Mouse (Mus musculus) cerebellum, postnatal 25 days (tissue): ENCODE results near the gene Cobll1.

Experiments
- DNase-seq, 2 experiments: peaks; one replicate each; pipeline ENCODE4 v3.0.0; 2021; ENCODE audit warnings: mixed read lengths in 2 of 2

The Cobll1 gene

DNA sequence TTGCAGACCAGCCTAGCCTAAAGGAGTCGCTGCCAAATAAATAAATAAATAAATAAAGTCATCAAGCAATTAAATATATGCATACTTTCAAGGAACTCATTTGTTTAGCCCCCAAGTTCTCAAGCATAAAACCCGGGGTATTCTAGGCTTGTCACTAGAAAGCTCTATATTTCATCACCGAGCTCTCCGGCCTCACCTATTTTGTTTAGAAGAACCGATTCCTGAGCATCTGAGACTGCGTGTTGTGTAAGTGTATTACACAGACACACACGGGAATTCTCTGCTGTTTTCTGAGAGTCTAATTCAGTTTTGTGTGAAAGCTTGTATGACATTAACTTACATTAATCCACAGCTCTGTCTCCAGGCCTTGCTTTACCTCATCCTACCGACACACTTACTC, 2.6 kb downstream of the Cobll1 start:
- no peak for DNase-seq

DNA sequence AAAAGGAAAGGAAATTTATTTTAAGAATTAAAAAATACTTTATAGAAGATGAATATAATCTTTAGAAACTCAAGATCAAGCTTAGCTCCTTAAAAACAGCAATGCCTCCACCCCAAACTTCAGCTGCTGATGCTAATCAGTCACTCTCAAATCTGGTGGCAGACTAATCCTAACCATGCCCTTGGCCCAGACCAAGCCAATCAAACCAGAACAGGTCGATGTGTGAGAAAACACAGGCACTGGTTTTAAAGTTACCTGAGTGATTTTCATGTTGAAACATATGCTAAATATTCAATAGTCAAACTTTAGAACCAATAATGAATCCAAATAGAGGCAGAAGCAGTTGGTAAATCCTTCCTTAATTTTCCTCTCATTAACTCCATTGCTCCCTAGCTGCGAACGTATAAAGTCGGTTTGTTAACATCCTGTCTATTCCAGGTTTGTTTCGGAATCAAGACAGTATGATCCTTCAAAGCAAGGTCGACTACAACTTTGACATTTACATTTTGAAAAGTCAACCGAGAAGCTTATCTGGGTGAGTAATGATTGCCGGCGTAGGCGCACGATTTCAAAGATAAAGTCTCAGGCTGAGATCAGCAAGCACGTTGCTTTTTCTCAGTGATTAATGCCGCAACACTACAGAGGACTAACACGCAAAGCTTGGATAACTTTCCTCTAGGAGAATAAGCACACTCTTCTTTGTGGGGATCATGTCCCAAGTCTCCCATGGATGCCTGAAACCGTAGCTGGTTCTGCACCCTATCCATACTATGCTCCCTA, 6.3 kb downstream of the Cobll1 start:
- no peak for DNase-seq

DNA sequence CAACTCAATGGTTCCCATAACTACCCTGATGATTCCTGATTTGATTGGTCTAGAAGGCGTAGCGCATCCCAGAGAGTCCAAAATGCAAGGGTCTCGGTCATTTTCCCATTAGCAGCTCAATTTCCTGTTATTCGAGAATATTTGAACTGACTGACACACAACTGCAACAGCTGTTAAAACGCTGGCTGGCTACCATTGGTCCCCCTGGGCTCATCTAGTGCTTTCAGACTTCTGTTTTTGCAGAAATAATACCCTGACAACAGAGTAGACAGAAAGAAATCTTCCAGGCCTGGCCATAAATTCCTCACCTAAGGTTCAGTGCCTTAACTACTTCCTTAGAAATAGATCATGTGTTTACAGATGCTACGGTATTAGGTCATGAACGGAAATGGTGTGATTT, 10.8 kb downstream of the Cobll1 start:
- DNase-seq = no peak

DNA sequence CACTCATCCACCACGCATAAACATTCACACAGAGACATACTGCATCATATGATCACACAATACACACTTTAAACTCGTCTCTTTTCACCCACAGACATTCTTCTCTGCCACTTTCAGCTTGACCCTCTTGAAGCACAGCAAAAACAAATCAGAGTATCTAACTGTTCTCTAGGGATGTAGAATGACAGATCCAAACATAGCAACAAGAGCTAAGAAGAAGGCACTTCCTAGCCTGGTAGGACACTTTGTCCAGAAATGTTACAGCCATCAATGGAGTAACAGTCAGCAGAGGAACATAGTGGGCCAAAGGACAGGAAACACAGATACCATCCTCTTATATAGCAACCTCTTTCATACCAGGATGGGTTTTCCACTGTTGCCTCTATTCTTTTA, 11.3 kb downstream of the Cobll1 start:
- no peak for DNase-seq

DNA sequence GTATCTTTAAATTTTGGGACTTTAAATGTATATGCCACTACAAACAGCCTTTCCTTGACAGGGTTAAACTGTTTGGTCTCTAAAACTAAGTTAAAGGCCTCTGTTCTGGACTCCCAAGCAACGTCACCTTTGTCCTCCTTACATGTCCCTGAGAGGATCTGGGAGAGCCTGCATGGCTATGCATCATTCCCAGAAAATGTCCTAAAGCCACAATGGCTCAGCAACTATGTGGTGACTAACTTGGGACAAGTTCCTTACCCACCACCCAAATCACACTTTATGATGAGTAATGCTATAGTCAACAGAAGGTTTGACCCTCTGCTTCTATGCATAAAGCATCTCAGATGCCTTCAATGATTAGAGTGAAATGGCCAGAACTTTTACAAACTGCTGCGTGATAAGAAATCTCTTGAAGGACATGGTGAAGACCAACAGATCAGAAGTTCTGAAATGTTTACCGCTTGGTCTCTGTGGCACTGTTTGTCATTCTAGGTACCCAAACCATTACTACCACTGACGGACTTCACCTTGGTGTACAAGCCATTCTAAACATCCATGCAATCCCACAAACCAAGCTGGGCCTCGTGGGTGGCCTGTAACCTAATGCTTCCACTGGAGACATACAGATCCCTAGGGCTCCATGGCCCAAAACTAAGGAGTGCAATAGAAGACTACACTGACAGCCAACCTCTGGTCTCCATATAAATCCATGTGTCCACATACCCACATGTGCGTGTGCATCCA, 11.9 kb downstream of the Cobll1 start:
- DNase-seq = no peak

DNA sequence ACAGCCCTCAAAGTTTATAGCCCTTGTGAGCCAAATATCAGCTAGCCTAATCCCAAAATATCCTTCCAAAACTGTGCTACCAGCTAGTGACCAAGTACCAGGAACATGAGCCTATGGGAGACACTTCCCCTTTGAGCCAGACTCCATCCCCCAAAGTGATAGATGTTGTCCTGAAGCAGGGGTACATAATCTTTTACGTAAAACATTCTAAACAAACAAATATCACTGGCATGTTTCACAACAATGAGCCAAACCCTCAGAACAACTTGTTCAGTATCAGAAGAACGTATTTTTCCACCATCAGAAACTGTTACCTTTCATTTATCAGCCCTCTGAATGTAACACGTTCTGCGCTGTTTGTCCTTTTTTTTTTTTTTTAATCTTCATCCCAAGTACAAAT, 12.7 kb downstream of the Cobll1 start:
- DNase-seq = no peak

DNA sequence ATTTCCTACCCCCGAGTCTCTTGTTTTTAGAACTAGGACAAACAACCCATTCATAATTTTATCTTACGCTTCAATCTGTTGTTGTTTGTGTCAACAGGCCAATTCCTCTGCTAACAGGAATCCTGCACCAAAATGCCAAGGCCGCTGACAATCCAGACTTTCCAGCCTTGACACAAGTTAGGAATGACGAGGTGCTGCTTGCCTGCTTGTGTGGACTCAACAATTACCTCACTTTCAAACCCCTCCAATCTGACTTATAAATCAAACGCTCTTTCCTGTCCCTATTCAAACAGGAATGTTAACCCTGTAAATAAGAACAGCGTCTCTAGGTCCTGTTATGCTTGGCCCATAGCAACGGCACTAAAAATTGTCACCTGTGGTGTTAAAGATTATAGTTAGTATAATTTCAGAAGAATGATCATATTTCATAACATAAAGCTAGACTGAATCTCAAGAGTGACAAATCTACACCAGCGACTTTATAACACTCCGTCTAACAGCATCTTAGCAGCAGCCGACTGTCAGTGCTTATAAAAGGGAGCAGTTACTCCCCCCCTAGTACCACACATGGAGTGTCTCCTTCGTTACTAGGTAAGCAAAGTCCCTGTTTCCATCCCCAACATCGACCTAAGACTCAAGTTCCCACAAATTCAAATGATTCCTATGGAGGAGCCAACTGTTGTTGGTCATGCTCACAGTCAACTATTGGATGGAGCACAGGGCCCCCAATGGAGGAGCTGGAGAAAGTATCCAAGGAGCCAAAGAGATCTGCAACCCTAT, 15.1 kb downstream of the Cobll1 start:
- no peak for DNase-seq

DNA sequence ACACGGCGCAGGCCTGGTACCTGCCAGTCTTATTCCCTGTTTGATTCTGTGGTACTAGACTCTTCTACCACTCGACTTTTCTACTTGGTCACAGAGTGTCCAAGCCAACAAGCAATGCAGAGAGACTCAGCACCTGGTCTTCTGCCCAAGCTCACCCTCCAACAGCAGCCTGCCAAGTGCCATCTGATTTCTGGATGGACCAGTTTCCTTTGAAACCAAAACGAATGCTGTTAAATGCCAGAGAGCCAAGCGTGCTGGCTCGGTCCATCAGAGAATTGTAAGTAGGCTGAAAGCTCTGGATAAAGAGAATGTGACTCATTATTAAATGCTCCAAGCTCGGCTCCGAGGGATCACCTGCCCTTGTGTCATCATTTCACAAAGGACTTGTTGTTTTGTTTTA, 16.2 kb downstream of the Cobll1 start:
- peak; percentile 27 to 53 for DNase-seq

DNA sequence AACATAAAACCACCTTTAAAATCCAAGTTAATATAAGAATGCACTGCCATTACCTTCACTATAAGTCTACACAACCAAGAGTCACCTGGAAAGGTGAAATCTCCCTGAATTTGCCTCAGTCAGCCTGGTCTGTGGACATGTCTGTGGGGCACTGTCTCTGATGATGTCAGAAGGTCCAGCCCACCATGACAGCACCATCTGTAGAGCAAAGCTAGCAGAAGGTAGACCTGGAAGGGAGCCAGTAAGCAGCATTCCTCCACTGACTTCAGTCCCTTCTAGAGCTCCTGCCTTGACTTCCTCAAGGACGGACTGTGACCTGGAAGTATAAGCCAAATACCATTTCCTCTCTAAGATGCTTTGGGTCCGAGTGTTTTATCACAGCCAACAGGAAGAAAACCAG, 17.6 kb downstream of the Cobll1 start:
- peak; percentile 24 to 48 for DNase-seq

DNA sequence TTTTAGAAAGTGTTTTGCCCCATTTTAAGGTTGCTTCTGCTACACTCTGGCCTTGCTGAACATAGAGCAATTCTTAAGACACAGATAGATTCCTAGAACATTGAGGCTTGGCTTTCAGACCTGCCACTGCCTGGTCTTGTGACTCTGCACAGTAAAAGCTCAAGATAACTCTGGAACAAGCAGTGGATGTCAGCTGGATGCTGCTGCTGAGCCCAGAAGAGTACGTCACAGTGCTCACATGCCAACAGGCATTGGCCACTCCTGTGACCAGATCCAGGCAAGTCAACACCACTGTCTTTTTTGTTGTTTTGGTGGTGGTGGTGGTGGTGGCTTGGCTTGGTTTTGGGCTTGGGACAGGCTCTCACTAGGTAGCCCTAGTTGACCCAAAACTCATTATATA, 18.6 kb downstream of the Cobll1 start:
- no peak for DNase-seq

DNA sequence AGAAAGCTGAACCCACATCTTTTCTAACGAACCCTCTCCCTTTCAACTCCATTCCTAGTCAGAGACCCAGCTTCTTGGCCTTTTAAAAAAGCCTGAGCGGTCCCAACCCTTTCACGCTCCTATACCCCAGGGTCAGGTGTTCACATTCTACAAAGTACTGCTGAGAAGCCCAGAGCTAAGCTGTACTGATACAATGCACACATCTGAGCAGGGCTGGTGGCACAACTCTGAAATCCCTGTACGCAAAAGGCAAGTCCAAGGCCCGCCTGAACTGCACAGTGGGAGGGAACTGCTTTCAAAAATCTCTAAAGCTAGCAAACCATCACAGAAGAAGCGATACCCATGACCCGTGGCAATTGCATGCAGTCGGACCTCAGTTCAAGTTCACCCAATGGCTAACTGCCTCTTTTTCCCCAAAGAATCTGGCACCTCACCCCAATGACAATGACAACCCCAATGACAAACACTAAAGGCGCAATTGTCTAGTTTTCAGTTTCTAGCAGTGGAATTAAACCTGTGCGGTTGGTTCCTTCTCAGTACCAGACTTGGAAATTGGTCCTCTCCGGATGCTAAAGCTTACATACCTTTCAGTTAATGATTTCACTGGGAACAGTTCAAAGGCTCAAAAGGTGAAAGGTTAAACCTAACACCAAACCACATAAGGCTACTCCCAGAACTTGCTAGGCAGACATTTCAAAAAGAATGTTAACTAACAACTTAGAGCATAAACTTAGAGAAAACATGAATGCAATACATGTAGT, 19.6 kb downstream of the Cobll1 start:
- no peak for DNase-seq

DNA sequence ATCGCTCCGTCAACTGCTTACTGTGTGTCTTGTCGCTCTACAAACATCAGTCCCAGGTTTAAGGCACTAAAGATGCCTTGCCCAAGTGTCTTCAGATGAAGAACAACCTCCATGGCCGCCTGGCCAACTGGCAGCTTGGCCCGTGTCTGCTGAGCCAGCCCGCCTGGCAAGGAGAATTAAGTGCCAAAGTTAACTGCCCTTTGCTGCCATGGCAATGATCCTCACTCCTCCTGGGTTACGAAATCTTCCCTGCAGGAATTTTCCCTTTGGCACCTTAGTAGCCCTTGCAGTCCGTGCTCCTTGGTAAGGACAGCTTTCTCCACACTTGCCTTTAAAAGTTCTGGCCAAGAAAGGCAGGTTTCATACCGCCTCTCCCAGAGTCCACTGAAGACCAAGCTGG, 20.9 kb downstream of the Cobll1 start:
- peak; percentile 45 to 58 for DNase-seq

DNA sequence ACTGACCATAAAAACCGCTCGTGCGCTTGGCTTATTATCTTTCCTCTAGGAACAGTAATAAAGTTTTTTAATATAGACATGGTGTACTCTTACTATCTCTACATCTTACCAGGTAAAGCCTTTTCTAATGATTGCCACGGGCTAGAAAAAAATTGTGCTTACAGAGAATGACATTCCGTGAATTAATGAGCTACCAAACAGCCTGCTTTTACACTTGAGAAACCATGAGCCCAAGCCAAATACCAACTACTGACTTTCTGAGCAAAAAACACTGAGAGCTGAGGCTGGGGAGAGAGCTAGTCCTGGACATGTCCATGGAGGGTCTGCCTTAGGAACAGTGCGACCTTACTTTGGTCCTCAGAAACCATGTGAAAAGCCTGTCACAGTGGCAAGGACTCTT, 21.5 kb downstream of the Cobll1 start:
- DNase-seq = no peak

DNA sequence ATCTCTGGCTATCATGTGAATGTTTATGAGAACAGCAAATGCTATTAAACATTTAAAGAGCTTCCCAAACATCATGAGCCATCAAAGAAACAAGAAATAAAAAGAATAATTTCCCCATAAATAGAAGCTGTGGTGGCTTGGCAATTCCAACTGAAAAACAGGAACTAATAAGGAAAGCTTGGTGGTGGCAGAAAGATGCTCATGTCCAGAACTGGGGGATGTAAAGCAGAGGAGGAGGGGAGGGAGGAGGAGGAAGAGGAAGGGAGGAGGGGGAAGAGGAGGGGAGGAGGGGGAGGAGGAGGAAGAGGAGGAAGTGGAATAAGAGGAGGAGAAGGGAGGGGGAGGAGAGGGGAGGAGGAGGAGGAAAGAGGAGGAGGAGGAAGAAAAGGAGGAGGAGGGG, 23.0 kb downstream of the Cobll1 start:
- no peak for DNase-seq

DNA sequence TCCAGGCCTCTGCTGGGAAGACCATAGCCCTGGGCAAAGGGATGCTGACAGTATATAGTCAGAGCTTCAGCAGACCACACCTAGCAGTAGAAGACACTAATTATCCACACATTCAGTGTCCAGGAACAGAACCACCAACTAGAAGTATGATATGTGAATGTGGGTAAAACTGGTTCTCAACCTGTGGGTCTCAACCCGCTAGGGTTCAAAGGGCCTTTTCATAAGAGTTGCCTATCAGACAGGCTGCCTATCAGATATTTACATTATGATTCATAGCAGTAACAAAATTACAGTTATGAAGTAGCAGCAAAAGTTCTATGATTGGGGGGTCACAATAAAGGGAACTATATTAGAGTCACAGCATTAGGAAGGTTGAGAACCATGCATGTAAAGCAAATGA, 24.6 kb downstream of the Cobll1 start:
- no peak for DNase-seq

DNA sequence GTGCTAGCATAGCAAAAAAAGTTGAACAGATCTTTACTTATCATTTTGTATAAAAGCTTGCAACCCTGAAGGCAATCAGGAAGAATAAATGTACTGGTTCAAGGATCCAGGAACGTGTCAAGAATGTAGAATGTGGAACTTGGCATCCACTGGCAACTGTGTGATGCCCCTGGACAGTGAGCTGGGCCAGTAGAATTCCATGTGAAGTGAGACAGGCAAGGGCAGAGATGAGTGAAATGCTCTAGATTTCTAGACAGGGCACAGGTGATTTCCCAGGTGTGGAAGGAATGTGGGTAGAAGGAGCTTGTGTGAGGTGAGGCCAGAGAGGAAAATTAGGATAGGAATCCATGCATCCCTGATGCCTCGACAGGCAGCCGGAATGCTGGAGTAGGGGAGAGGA, 25.5 kb downstream of the Cobll1 start:
- no peak for DNase-seq

DNA sequence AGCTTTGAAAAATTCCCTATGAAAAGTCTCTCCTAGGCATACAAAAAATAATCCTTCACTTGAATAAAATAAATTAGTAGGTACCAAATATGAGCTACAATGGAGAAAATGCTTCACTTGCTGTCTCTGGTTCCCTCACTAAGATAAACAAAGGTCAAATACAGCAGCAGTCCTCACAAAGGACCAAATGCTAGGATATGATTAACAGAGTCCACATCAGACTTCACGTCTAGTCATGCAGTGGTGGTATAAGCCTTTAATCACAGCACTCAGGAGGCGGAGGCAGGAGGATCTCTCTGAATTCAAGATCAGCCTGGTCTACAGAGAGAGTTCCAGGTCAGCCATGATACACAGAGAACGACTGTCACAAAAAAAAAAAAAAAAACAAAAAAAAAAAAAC, 27.6 kb downstream of the Cobll1 start:
- no peak for DNase-seq

DNA sequence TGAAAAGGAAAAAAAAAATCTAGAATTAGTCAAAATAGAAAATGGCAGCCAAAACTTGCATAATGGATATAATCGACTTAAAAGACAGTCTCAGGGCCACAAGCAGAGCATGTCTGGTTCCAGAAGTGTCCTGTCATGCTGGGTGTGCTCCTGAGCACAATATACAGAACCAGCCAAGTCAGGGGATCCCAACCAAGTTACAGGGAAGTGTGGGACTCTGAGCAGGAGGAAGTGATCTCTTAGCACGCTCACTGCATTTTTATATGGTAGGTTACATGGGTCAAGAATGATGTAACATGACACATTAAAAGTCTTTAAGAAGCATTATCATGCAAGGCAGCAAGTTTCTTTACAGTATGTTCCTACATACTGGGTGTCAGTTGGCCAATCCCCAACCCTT, 31.5 kb downstream of the Cobll1 start:
- DNase-seq = no peak

DNA sequence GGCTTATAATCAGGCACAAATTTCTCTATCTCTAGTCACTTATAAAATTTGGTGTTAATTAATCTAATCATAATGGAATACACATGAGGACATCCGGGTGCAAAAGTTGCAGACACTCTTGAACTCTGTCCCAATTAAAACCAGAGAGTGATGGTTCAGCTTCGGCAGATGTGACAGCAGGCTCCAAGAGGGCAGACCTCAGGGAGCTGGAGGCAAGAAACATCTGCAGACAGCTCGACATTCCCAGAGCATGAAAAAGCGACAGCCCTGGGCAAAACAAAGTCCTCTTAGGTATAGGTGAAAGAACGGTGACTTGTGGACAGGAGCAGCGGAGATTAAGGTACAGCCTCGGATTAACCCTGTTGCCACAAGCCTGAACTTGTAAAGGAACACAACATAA, 35.5 kb downstream of the Cobll1 start:
- DNase-seq = no peak

DNA sequence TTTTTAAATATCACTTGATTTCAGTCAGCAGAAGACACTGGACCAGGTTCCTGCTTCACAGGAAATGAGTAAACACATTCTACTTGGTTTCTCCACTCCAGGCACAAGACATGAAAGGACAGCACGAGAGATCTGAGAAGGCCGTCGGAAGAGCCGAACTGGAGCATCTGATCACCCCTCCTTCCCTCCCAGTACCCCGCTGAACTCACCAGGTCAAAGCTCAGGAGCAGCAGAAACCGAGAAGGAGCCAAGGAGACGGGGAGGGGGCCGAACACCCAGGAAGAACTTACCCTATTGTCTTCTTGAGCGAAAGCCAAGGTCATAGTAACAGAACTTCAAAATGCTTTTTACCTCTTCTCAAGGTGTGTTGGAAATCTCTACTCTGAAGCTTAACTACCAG, 39.5 kb downstream of the Cobll1 start:
- DNase-seq = no peak

DNA sequence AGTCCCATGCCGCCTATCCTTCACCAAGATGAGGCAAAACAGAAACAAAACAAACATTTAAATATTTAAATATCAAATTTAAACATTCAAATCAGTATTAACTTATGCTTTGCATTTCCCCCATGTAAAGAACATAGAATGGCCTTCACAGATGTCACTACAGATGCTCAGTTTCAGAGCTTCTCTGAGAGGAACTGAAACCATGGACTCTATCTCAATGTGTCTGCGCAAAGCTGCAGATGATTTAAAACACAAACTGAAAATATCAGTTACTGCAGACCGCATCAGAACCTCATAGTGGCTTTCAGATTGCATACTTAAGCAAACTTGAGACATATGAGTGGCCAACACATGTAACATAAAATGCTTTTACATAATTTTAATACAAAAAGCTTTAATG, 40.6 kb downstream of the Cobll1 start:
- DNase-seq = no peak

DNA sequence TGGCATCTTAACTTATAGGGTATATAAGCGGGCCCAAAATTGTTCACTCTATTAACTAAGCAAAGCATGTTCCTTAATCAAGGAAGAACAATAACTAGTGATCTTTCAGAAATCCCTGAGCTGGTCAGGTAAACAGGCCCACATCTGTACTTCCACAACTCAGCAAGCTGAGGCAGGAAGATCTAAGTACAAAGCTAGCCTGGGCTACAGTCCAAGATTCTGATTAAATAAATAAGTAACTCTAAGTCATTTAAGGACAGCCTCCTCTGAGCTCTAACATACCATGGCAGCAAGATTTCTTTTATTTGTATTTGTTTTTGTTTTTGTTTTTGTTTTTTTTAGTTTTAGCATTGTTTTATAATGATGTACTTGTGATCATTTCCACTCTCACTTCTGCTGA, 42.2 kb downstream of the Cobll1 start:
- no peak for DNase-seq
